In the genomic region with DNA sequence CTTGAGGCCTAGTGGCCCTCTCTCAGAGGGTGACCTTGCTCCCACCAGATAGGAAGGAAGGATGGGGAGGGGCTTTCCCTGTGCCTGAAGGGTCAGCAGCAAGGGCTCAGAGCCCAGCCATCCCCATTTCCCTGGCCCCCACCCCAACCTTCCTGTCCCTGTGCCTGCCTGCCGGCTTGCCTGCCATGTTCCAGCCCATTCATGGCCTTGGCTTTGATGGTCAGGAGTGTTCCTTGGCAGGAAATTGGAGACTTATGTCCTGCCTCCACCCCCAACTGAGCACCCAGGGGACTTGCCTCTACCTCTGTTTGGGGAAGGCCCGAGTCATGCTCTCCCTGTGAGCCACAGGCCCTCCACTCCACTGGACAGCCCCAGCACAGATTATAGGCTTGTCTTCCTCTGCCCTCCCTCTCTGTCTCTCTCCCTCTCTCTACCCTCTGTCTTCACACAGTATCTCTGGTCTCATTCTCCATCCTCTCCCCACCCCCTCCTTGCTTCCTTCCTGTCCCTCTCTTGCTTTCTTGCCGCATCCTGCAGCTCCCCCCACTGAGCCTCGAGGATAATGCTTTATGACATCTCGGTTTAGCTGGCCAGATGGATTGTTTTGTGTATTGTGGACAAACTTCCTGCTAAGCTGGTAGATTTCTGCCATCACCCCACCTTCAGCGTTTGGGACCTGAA, we compare ENCODE assay signal across 9 mouse cellular contexts. TPM values are rescaled to one million over a fixed set of nuclear protein-coding genes. Genes with fewer than 3 reads are reported as not detected.
DNase-seq lines count a peak whose midpoint lies in the region; ATAC-seq and TF ChIP-seq lines count a peak whose summit lies in the region.
"Had no signal": no experiment of that assay in that cellular context is flagged by ENCODE, and none has a peak within 500 bp of the region (broad histone marks: within the 10 kb centered on the region; RNA-seq: fewer than 3 reads in every experiment).

No protein-coding gene starts in this region.

- intact Hi-C loops in gastrocnemius, adult 2 months (cut with DNase I), result no loop called here

- H3K9me3 ChIP-seq in kidney, embryonic 15.5 days (replicated peaks), result no peaks in the 10 kb centered on the region

- H3K4me3 ChIP-seq in gastrocnemius, adult 2 months, result peak overlapping the region; percentile 81
- peak overlapping the region; percentile 74; the same call in 1 of the 2 replicates for H3K4me3 ChIP-seq in kidney, embryonic 15.5 days (replicated peaks)

- H3K4me2 ChIP-seq in kidney, embryonic 15.5 days, result peak overlapping the region; percentile 93

- TF ChIP-seq CTCF in gastrocnemius, adult 2 months (IDR thresholded peaks at IDR 0.05), result peak; percentile 32; the same call in 1 of the 2 replicates

- H3K36me3 ChIP-seq in kidney, embryonic 15.5 days, result no peaks in the 10 kb centered on the region

- peak; percentile 69 for DNase-seq in gastrocnemius, adult 2 months
- DNase-seq in gastrocnemius, postnatal 10 days, result no peak
- DNase-seq in MN1 (ENCODE audit: low spot score), result peak; percentile 59
- peak; percentile 76 to 91 for DNase-seq in heart, adult 18-20 months
- peak; percentile 69 for DNase-seq in lung, postnatal 25 days (ENCODE audit: low spot score)
- DNase-seq in urinary bladder, postnatal 4 days (ENCODE audit: low spot score in 2 of 2), result no peak
- no peak for DNase-seq in urinary bladder, adult 18-20 months (ENCODE audit: low spot score in 2 of 2)

- ATAC-seq in kidney, embryonic 15.5 days (replicated peaks; ENCODE audit: low FRiP score), result peak; percentile 10; the same call in 1 of the 2 replicates

- 27% methylated on average over 6 of the region's 6 CpGs for WGBS in kidney, embryonic 15.5 days

- peaks cover 18% of the 10 kb centered on the region for H3K27me3 ChIP-seq in kidney, embryonic 15.5 days

- H3K27ac ChIP-seq in gastrocnemius, adult 2 months, result peak overlapping the region; percentile 93
- peak overlapping the region; percentile 93 for H3K27ac ChIP-seq in kidney, embryonic 15.5 days

- H3K9ac ChIP-seq in kidney, embryonic 15.5 days, result no peak overlapping the region

- peaks cover 74% of the 10 kb centered on the region for H3K4me1 ChIP-seq in kidney, embryonic 15.5 days

RNA-seq across cellular contexts. Expression of gene Plxnd1, which starts 1.5 kb away (rescaled TPM):
- total RNA-seq in gastrocnemius, adult 2 months (2021), result 10 to 100 TPM; 14.7 to 26.7 TPM
- total RNA-seq in gastrocnemius, postnatal 10 days (2021), result 100 to 1,000 TPM in 1 of 2 experiments, 10 to 100 TPM in 1; 90.1 to 127 TPM
- 10 to 100 TPM; 54.6 to 68.7 TPM for total RNA-seq in heart, adult 18-20 months (2021)
- polyA plus RNA-seq in kidney, embryonic 15.5 days (2015; fragmentation: Nextera tagmentation; extraction: Ambion mirVana), result 47.3 and 52.7 TPM in 2 replicates

RNA-seq across cellular contexts. Expression of gene H1foo, which starts 51.6 kb away (rescaled TPM):
- not detected for total RNA-seq in gastrocnemius, adult 2 months (2021)
- total RNA-seq in gastrocnemius, postnatal 10 days (2021), result not detected
- not detected for total RNA-seq in heart, adult 18-20 months (2021)
- polyA plus RNA-seq in kidney, embryonic 15.5 days (2015; fragmentation: Nextera tagmentation; extraction: Ambion mirVana), result not detected in 2 replicates
- polyA plus RNA-seq: limb, embryonic 14.5 days had no signal

Comparison
In these comparisons a context has a peak if more than half of its experiments do, and no peak if none do; other contexts are left out.
1. DNase-seq: peak in gastrocnemius, adult 2 months (single experiment), MN1 (single experiment), heart, adult 18-20 months (2 of 2) and lung, postnatal 25 days (single experiment); none in gastrocnemius, postnatal 10 days (single experiment), urinary bladder, postnatal 4 days (0 of 2) and urinary bladder, adult 18-20 months (0 of 2).